Mouse (Mus musculus) megakaryocyte, embryonic 14.5 days (primary cell): ENCODE results near the gene Hnrnpdl.

Experiments used
- FLI1 ChIP-seq: IDR thresholded peaks from 2 replicates; pipeline ENCODE4 v1.6.1; 2012; ENCODE audit warnings: low read length, inconsistent platforms, mixed read lengths
- GATA1 ChIP-seq: IDR thresholded peaks from 3 replicates; pipeline ENCODE4 v1.6.1; 2012; ENCODE audit warnings: mixed read lengths, low read length, inconsistent platforms, borderline replicate concordance

GRCm38 (mm10) chr5:100037965-100038713 lies 1.3 kb downstream of the Hnrnpdl start:
- TF ChIP-seq GATA1 (no peak), FLI1 (no peak)
